ENCODE assay signal across 20 mouse cellular contexts in genomic region chr13:101727837-101728236, GRCm38 (mm10). TPM values are rescaled to one million over a fixed set of nuclear protein-coding genes. Genes with fewer than 3 reads are reported as not detected.
DNase-seq lines count a peak whose midpoint lies in the region; ATAC-seq and TF ChIP-seq lines count a peak whose summit lies in the region.
"Had no signal": no experiment of that assay in that cellular context is flagged by ENCODE, and none has a peak within 500 bp of the region (broad histone marks: within the 10 kb centered on the region; RNA-seq: fewer than 3 reads in every experiment).

No protein-coding gene starts in this region.

- H3K4me2 ChIP-seq in embryonic facial prominence, embryonic 11.5 days (ENCODE audit: low read depth, low read length): no peak overlapping the region
- no peak overlapping the region for H3K4me2 ChIP-seq in limb, embryonic 11.5 days (ENCODE audit: low read depth, severe bottlenecking)
- H3K4me2 ChIP-seq in embryonic facial prominence, embryonic 14.5 days (ENCODE audit: low read depth, low read length): no peak overlapping the region
- no peak overlapping the region for H3K4me2 ChIP-seq in limb, embryonic 14.5 days (replicated peaks; ENCODE audit: low read depth, low read length, severe bottlenecking)
- H3K4me2 ChIP-seq: embryonic facial prominence, embryonic 15.5 days; forebrain, embryonic 15.5 days; heart, embryonic 13.5 days; hindbrain, embryonic 13.5 days had no signal

- no peaks in the 10 kb centered on the region for H3K27me3 ChIP-seq in embryonic facial prominence, embryonic 11.5 days (ENCODE audit: control insufficient read depth, insufficient read depth, low read length)
- no peaks in the 10 kb centered on the region for H3K27me3 ChIP-seq in embryonic facial prominence, embryonic 10.5 days (replicated peaks; ENCODE audit: low read depth, poor library complexity, severe bottlenecking)
- 0 out of 2 replicates have a peak, but pooled peaks cover 3% of the 10 kb centered on the region for H3K27me3 ChIP-seq in limb, embryonic 11.5 days (ENCODE audit: control insufficient read depth, insufficient read depth, low read length)
- H3K27me3 ChIP-seq in limb, embryonic 10.5 days (ENCODE audit: low read depth, poor library complexity, severe bottlenecking): peaks cover 52% of the 10 kb centered on the region; the same call in 1 of the 2 replicates
- no peaks in the 10 kb centered on the region for H3K27me3 ChIP-seq in embryonic facial prominence, embryonic 14.5 days (replicated peaks; ENCODE audit: control insufficient read depth, insufficient read depth, low read length)
- no peaks in the 10 kb centered on the region for H3K27me3 ChIP-seq in limb, embryonic 14.5 days (ENCODE audit: control insufficient read depth, insufficient read depth, low read length)
- H3K27me3 ChIP-seq: embryonic facial prominence, embryonic 15.5 days; forebrain, embryonic 15.5 days; heart, embryonic 13.5 days had no signal

- WGBS in embryonic facial prominence, embryonic 11.5 days: 32% methylated on average over 5 of the region's 5 CpGs
- 49% methylated on average over 5 of the region's 5 CpGs for WGBS in embryonic facial prominence, embryonic 10.5 days
- 26% methylated on average over 5 of the region's 5 CpGs for WGBS in limb, embryonic 11.5 days
- 35% methylated on average over 5 of the region's 5 CpGs for WGBS in limb, embryonic 10.5 days
- 32% methylated on average over 5 of the region's 5 CpGs for WGBS in embryonic facial prominence, embryonic 14.5 days
- WGBS in limb, embryonic 14.5 days: 17% methylated on average over 5 of the region's 5 CpGs

- no peak for TF ChIP-seq POLR2A in limb, embryonic 14.5 days (IDR thresholded peaks at IDR 0.05; ENCODE audit: borderline replicate concordance, extremely low read depth, insufficient read depth, insufficient read length)

- peak; percentile 52 for DNase-seq in embryonic facial prominence, embryonic 11.5 days (ENCODE audit: low spot score)
- DNase-seq in embryonic facial prominence, embryonic 10.5 days (ENCODE audit: low spot score): no peak
- peak; percentile 56 for DNase-seq in limb, embryonic 11.5 days (ENCODE audit: low spot score)
- DNase-seq in limb, embryonic 10.5 days (ENCODE audit: low spot score): no peak
- DNase-seq in embryonic facial prominence, embryonic 14.5 days (ENCODE audit: low spot score): peak; percentile 68
- DNase-seq in limb, embryonic 14.5 days (ENCODE audit: low spot score): peak; percentile 55
- no peak for DNase-seq in left cerebral cortex, adult 18-20 months (ENCODE audit: low spot score in 2 of 2)
- DNase-seq in right cerebral cortex, adult 2 months (ENCODE audit: low spot score in 2 of 2): no peak
- DNase-seq: adrenal gland, postnatal 10 days; cerebellum, adult 11-12 months; cerebellum, adult 9-10 months; cerebellum, postnatal 25 days; gastrocnemius, postnatal 36 days; heart, adult 11 months; heart, postnatal 14 days had no signal

- ATAC-seq in embryonic facial prominence, embryonic 11.5 days (replicated peaks; ENCODE audit: insufficient number of reproducible peaks, low FRiP score, low TSS enrichment, low read depth): no peak
- ATAC-seq in limb, embryonic 11.5 days (ENCODE audit: insufficient number of reproducible peaks, low FRiP score, low TSS enrichment, low read depth): no peak
- ATAC-seq in embryonic facial prominence, embryonic 14.5 days (ENCODE audit: low read depth): no peak
- no peak for ATAC-seq in limb, embryonic 14.5 days (ENCODE audit: low FRiP score, low read depth)
- ATAC-seq: forebrain, embryonic 15.5 days; hindbrain, postnatal 0 days had no signal

- H3K4me1 ChIP-seq in embryonic facial prominence, embryonic 11.5 days (ENCODE audit: control insufficient read depth, insufficient read depth, low read length): peaks cover 6% of the 10 kb centered on the region
- H3K4me1 ChIP-seq in embryonic facial prominence, embryonic 10.5 days: peaks cover 32% of the 10 kb centered on the region
- H3K4me1 ChIP-seq in limb, embryonic 11.5 days (ENCODE audit: control insufficient read depth, insufficient read depth, low read length): peaks cover 16% of the 10 kb centered on the region
- H3K4me1 ChIP-seq in limb, embryonic 10.5 days: peaks cover 38% of the 10 kb centered on the region
- H3K4me1 ChIP-seq in embryonic facial prominence, embryonic 14.5 days (ENCODE audit: control insufficient read depth, insufficient read depth, low read length): peaks cover 44% of the 10 kb centered on the region
- H3K4me1 ChIP-seq in limb, embryonic 14.5 days (ENCODE audit: control insufficient read depth, insufficient read depth, low read length): peaks cover 36% of the 10 kb centered on the region

- no peak overlapping the region for H3K4me3 ChIP-seq in embryonic facial prominence, embryonic 11.5 days (ENCODE audit: low read depth, low read length)
- H3K4me3 ChIP-seq in embryonic facial prominence, embryonic 10.5 days: no peak overlapping the region
- no peak overlapping the region for H3K4me3 ChIP-seq in limb, embryonic 11.5 days (ENCODE audit: low read depth, low read length)
- H3K4me3 ChIP-seq in limb, embryonic 10.5 days: no peak overlapping the region
- no peak overlapping the region for H3K4me3 ChIP-seq in embryonic facial prominence, embryonic 14.5 days (ENCODE audit: low read depth, low read length)
- H3K4me3 ChIP-seq in limb, embryonic 14.5 days (replicated peaks; ENCODE audit: low read length): no peak overlapping the region
- H3K4me3 ChIP-seq: embryonic facial prominence, embryonic 15.5 days; forebrain, embryonic 15.5 days; heart, embryonic 13.5 days; hindbrain, embryonic 13.5 days had no signal

- H3K27ac ChIP-seq in embryonic facial prominence, embryonic 11.5 days (replicated peaks; ENCODE audit: low read depth, low read length): no peak overlapping the region
- H3K27ac ChIP-seq in embryonic facial prominence, embryonic 10.5 days (replicated peaks): no peak overlapping the region
- H3K27ac ChIP-seq in limb, embryonic 11.5 days (replicated peaks; ENCODE audit: low read depth, low read length): no peak overlapping the region
- no peak overlapping the region for H3K27ac ChIP-seq in limb, embryonic 10.5 days
- H3K27ac ChIP-seq in embryonic facial prominence, embryonic 14.5 days (replicated peaks; ENCODE audit: low read depth, low read length): no peak overlapping the region
- no peak overlapping the region for H3K27ac ChIP-seq in limb, embryonic 14.5 days (replicated peaks; ENCODE audit: low read depth, low read length)
- H3K27ac ChIP-seq: embryonic facial prominence, embryonic 15.5 days; forebrain, embryonic 15.5 days; heart, embryonic 13.5 days; hindbrain, embryonic 13.5 days; hindbrain, postnatal 0 days had no signal

- H3K9ac ChIP-seq in embryonic facial prominence, embryonic 11.5 days (replicated peaks; ENCODE audit: low read length): no peak overlapping the region
- H3K9ac ChIP-seq in limb, embryonic 11.5 days (ENCODE audit: low read length): no peak overlapping the region
- H3K9ac ChIP-seq in embryonic facial prominence, embryonic 14.5 days (ENCODE audit: low read depth, low read length): no peak overlapping the region
- H3K9ac ChIP-seq in limb, embryonic 14.5 days (ENCODE audit: low read depth, low read length, severe bottlenecking): no peak overlapping the region
- H3K9ac ChIP-seq: embryonic facial prominence, embryonic 15.5 days; forebrain, embryonic 15.5 days; heart, embryonic 13.5 days; hindbrain, embryonic 13.5 days had no signal

- no peaks in the 10 kb centered on the region for H3K36me3 ChIP-seq in embryonic facial prominence, embryonic 11.5 days (replicated peaks; ENCODE audit: control insufficient read depth, insufficient read depth, low read depth, low read length)
- no peaks in the 10 kb centered on the region for H3K36me3 ChIP-seq in embryonic facial prominence, embryonic 10.5 days (replicated peaks)
- H3K36me3 ChIP-seq in limb, embryonic 11.5 days (ENCODE audit: control insufficient read depth, insufficient read depth, low read length): no peaks in the 10 kb centered on the region
- no peaks in the 10 kb centered on the region for H3K36me3 ChIP-seq in limb, embryonic 10.5 days
- H3K36me3 ChIP-seq in embryonic facial prominence, embryonic 14.5 days (ENCODE audit: control insufficient read depth, insufficient read depth, low read length): no peaks in the 10 kb centered on the region
- H3K36me3 ChIP-seq in limb, embryonic 14.5 days (ENCODE audit: control insufficient read depth, insufficient read depth, low read length): no peaks in the 10 kb centered on the region
- H3K36me3 ChIP-seq: embryonic facial prominence, embryonic 15.5 days; forebrain, embryonic 15.5 days; heart, embryonic 13.5 days; hindbrain, embryonic 13.5 days had no signal

- H3K9me3 ChIP-seq in embryonic facial prominence, embryonic 11.5 days (replicated peaks; ENCODE audit: control insufficient read depth, low read length): no peaks in the 10 kb centered on the region
- H3K9me3 ChIP-seq in embryonic facial prominence, embryonic 10.5 days: no peaks in the 10 kb centered on the region
- H3K9me3 ChIP-seq in limb, embryonic 11.5 days (ENCODE audit: control insufficient read depth, low read length): no peaks in the 10 kb centered on the region
- no peaks in the 10 kb centered on the region for H3K9me3 ChIP-seq in limb, embryonic 10.5 days (replicated peaks)
- no peaks in the 10 kb centered on the region for H3K9me3 ChIP-seq in embryonic facial prominence, embryonic 14.5 days (ENCODE audit: control insufficient read depth, low read length)
- H3K9me3 ChIP-seq in limb, embryonic 14.5 days (ENCODE audit: control insufficient read depth, low read length): no peaks in the 10 kb centered on the region
- H3K9me3 ChIP-seq: embryonic facial prominence, embryonic 15.5 days; forebrain, embryonic 15.5 days; heart, embryonic 13.5 days; hindbrain, embryonic 13.5 days had no signal

RNA-seq across cellular contexts. Expression of gene Pik3r1, which starts 40.2 kb away (rescaled TPM):
- polyA plus RNA-seq in embryonic facial prominence, embryonic 11.5 days (2014; fragmentation: Nextera tagmentation; extraction: Ambion mirVana): 17.0 and 20.6 TPM in 2 replicates
- 14.7 and 18.9 TPM in 2 replicates for polyA plus RNA-seq in embryonic facial prominence, embryonic 10.5 days (2016; fragmentation: Nextera tagmentation; extraction: Ambion mirVana)
- 12.7 and 14.6 TPM in 2 replicates for polyA plus RNA-seq in limb, embryonic 11.5 days (2014; fragmentation: Nextera tagmentation; extraction: Ambion mirVana)
- polyA plus RNA-seq in limb, embryonic 10.5 days (2016; fragmentation: Nextera tagmentation; extraction: Ambion mirVana): 9.8 and 13.9 TPM in 2 replicates
- 45.9 and 49.1 TPM in 2 replicates for polyA plus RNA-seq in embryonic facial prominence, embryonic 14.5 days (2014; fragmentation: Nextera tagmentation; extraction: Ambion mirVana)
- polyA plus RNA-seq in limb, embryonic 14.5 days (2012; rRNA removed): 26.7 and 29.2 TPM in 2 replicates
- 58.5 and 62.2 TPM in 2 replicates for polyA plus RNA-seq in limb, embryonic 14.5 days (2014; fragmentation: Nextera tagmentation; extraction: Ambion mirVana)
- total RNA-seq in left cerebral cortex, adult 18-20 months (2021): 100 to 1,000 TPM; 120 to 129 TPM

Comparison
In these comparisons a context has a peak if more than half of its experiments do, and no peak if none do; other contexts are left out.
1. DNase-seq: peak in embryonic facial prominence, embryonic 11.5 days (single experiment), limb, embryonic 11.5 days (single experiment), embryonic facial prominence, embryonic 14.5 days (single experiment) and limb, embryonic 14.5 days (single experiment); none in embryonic facial prominence, embryonic 10.5 days (single experiment), limb, embryonic 10.5 days (single experiment), left cerebral cortex, adult 18-20 months (0 of 2) and right cerebral cortex, adult 2 months (0 of 2).